Mouse (Mus musculus) frontal cortex, adult (tissue): ENCODE results near the gene Zfp184.
A peak's percentile ranks its signal among the peaks of the same experiment; 100 is the strongest.

ENCODE experiments used
- ATAC-seq: cut with Nextera tagmentation; 2 replicates; pipeline ENCODE4 v1.9.2; 2017; ENCODE audit warnings: mild to moderate bottlenecking, moderate library complexity, mixed read lengths; ENCODE audit not compliant: low TSS enrichment

Zfp184 gene

GRCm38 (mm10) chr13:21920681-21921233 lies 24.1 kb upstream of the Zfp184 start:
- ATAC-seq = no peak

DNA sequence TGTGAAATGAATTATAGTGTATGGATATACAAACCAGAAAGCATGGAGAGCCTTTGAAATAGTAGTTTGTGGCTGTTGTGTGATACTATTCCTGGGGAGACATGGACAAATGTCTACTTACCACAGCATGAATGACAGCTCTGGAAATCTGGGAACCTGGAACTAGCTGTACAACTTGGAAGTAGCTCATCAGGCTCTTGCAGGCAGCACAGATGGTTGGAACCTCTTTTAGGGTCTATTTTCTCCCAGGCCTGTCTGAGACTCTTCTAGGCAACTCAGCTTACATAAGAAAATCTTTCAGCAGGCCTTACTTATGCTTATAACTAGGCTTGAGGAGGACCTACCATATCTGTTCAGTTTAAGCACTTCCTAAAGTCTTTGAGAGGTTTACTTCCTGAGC lies 21.5 kb upstream of the Zfp184 start:
- ATAC-seq = peak; percentile 85

- no peak for ATAC-seq
Observed at GRCm38 (mm10) chr13:21924734-21925335, 20.1 kb upstream of the Zfp184 start.

- no peak for ATAC-seq
Observed at GRCm38 (mm10) chr13:21930981-21931380, 13.9 kb upstream of the Zfp184 start.

GRCm38 (mm10) chr13:21931740-21932139 lies 13.2 kb upstream of the Zfp184 start:
- ATAC-seq = no peak

DNA sequence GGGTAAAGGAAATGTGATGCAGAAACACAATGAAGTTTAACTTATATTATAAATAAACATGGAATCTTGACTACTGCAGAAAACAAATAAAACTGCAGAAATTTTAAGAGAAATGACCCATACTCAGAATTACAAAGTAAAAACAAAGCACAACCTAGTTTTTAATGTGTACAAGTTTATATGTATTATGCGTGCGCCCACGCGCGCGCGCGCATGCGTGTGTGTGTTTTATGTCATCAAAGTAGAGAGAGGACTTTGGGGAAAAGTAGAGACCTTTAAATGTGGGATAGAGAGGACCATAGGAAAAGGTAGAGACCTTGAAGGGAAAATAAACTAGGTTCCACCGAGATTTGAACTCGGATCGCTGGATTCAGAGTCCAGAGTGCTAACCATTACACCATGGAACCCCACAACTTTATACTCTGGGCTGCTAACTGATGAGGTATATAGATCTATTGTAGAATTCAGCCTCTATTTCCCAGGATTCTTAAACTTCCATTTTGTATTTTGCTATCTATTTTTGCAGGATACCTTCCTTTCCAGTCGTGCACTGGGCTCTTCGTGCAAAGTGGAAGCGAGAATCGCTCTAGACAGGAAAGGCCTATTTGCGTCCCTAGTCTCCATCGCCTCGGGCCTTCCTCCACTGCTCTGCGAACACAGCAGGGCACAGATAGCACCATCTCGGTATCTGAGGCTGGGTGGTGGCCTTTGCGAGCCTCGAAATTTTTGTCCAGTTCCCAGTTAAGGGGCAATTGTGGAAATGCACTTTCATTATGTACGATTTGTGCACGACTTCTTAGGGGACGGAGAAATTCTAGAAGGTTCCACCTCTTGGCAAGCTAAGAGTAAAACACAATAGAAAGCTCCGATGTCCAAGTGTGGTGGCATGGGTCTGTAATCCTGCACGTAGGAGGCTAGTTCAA lies 11.0 kb upstream of the Zfp184 start:
- peak; percentile 70; the same call in 1 of the 2 replicates for ATAC-seq

- ATAC-seq = no peak
Observed at GRCm38 (mm10) chr13:21934982-21935791, 9.7 kb upstream of the Zfp184 start.

DNA sequence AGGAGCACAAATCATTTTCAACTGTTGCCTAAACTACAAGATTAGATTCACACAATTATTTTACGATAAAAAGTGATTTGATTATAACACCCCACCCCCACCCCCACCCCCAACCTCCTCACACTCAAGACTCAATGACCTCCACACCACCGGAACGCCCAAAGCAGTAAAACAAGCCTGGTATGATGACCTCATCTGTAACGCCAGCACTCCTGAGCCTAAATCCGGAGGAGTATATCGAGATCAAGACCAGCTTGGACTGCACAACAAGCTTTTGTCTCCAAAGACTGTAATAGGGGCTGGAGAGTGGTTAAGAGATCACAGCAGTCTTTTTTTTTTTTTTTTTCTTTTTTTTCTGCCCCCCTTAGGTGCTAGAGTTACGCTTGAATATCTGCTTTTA lies 9.1 kb upstream of the Zfp184 start:
- ATAC-seq = no peak

DNA sequence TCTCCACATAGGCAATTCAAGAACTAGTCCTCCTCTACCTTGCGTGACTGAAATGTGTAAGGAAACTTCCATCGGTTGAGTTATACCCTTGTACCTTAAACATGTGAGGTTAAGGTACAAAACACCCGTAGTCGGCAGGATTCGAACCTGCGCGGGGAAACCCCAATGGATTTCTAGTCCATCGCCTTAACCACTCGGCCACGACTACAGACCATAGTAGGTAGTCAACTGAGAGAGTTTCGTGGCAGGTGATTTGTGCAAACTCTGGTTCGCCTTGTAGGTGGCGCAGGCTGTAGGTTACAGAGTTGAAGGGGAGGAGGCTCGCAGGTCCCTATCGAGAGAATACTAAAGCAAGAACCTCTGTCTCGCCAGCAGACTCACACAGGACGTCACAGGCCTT lies 7.9 kb upstream of the Zfp184 start:
- no peak for ATAC-seq

DNA sequence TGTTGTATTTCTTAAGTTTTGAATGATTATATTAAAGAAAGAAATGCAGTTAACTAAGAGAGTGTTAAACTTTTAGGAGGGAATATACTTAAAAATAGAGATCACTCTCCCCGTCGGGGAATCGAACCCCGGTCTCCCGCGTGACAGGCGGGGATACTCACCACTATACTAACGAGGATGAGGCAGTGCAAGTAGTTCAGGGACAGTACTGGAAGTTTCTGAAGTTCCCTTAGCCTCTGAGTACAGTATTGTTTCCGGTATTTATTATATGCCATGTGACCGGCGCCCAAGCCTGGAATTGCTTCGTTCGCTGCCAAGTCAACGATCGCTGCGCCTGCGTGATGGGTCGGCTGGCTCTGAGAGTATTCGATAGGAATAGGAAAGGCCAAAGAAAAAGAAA lies 4.7 kb upstream of the Zfp184 start:
- peak; percentile 42 for ATAC-seq

DNA sequence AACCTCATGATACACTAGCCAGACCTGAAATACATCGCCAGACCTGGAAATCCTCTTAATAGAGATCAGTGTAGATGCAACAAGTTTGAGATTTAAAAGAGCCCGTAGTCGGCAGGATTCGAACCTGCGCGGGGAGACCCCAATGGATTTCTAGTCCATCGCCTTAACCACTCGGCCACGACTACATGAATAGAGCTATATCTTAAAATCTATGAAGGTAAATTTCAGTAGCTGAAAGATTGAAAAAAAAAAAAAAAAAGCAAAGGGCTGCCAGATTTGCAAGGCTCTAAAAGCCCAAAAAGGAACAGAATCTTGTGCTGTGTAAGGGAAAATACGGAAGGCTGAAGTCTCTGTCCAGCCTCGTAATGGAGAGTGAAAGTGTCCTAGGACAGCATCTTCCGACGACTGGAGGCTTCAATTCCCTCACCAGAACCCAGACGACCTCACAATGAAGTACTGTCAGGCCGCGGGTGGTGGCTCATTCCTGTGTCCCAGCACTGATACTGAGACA lies 4.0 kb upstream of the Zfp184 start:
- ATAC-seq = peak; percentile 28

GRCm38 (mm10) chr13:21943644-21944043 lies 1.2 kb upstream of the Zfp184 start:
- no peak for ATAC-seq

GRCm38 (mm10) chr13:21944592-21944925 lies 335 bp upstream of the Zfp184 start:
- ATAC-seq = no peak; the same call in 1 of the 2 replicates

- no peak for ATAC-seq
Observed at GRCm38 (mm10) chr13:21969269-21969668, 24.4 kb downstream of the Zfp184 start.

DNA sequence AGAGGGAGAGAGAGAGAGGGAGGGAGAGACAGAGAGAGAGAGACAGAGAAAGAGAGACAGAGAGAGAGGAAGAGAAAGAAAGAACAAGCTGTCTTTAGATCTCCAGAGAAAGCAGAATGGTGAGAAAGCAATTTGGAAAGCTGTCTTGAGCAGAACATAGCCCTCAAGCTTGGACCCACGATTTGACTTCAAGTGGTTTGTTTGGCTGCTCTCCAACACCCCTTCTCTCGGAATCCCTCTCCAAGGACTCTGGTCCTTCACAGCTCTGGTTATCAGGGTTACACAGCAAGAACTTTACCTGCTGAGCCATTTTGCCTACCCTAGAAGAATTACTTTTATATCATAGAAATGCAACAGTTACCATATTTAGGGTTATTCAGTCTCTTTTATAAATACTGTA lies 24.9 kb downstream of the Zfp184 start:
- no peak for ATAC-seq

DNA sequence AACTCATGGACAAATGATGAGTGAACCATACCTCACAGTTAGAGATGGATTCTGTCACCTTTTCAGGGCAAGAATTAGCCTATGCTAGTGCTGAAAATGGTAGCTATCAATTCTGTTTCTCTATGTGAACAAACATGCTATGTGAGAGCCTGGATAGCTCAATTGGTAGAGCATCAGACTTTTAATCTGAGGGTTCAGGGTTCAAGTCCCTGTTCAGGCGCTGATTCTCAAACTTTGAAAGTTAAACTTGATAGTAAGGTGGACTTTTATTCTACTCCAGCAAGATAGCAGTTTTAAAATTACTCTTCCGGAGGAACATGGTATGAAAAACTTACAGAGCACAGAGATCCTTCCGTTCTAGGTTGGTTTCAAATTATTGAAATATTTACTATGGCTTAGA lies 26.7 kb downstream of the Zfp184 start:
- no peak for ATAC-seq

DNA sequence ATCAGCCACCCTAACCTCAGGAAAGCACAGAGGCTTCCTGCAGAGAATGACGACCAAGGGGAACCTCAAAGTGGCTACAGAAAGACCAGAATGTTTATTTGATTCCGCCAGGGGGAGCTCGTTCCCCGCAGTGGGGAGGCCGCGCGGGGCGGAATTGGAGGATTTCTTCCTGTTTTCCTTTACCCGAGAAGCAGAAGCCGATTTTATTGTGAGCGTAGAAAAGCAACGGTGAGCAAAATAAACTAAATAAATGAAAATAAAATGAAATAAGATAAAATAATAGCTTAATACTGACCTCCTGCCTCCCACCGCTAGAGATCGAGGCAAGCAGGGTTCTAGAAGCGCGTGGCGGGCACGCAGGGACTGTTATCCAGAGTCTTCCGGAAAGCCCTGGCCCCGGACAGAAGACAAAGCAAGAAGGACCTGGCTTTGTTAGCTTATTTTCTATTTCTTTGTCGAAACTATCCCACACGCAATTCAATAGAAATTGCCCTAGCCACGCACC lies 29.4 kb downstream of the Zfp184 start:
- ATAC-seq = peak; percentile 97

- peak; percentile 88 for ATAC-seq
Observed at GRCm38 (mm10) chr13:21974726-21975473, 30.0 kb downstream of the Zfp184 start.

DNA sequence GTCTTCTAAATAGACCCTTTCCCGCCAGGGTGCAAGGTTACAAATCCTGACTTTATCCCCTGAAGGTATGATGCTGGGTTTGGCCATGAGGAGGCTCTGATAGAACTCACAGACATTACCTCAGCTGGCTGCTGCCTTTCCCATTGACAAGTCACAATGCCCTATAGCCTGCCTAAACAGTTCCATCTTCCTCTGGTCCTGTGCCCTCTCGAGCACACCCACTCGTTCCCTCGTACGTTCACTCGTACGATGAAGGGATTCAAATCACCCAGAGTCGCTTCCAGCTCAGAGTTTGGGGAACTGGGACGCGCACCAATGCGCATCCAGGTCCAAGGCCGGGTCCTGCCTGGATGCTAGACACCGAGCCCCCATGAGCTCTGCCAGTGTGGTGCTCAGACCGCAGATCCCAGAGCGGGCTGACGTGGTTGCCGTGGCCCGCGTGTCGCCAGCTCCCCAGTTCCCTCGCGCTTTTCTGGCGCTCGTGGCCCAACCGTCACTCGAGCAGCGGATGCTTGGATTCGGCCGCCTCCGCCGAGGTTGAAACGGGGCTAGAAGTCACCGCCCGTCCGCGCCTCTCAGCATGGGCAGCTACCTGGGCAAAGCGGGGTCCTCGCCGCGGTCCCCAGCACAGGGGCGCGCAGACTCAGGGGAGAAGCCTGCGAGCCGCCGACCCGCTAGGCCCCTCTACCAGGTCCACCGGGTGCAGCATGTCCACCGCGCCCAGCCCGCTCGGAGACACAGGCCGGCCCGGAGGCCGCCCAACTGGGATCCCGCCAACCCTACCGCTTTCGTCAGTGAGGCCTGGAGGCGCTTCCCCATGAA lies 36.3 kb downstream of the Zfp184 start, which contains the start of gene Pom121l2:
Pom121l2 (plus strand) TSS at position 214 of the 822 bp plus-strand sequence.
- peak; percentile 88 for ATAC-seq

DNA sequence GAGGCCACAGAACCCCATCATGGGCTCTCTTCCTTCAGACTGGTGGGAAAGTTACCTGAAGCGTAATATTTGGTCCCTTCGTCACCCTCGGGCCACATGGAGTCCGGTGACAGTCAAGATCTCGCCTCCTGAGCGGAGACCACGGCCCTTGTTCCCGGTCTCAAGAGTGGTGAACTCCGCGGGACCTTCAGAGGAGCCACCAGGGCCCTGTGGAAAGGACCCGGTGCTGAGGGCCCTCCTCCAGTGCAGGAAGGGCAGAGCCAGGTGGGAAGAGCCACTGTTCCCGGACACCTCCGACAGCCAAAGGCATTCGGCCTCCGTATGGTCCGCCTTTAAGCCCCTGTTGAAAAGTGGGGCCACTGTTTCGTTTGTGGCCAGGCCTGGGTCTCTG lies 36.9 kb downstream of the Zfp184 start:
- ATAC-seq = peak; percentile 26; the same call in 1 of the 2 replicates
